Mouse (Mus musculus) MEL (cell line): ENCODE data around the gene Tnf. TPM values are rescaled to one million over a fixed set of nuclear protein-coding genes. Genes with fewer than 3 reads are reported as not detected.

Experiments
- DNase-seq: peaks from one replicate; pipeline ENCODE4 v3.0.0; 2011; ENCODE audit warnings: low read depth, low spot score
- H3K27ac ChIP-seq: 2 replicates; pipeline ENCODE4 v1.5.1; 2012; ENCODE audit warnings: low read depth, mild to moderate bottlenecking, control low read depth, low read length, moderate library complexity; ENCODE audit not compliant: control insufficient read depth
- H3K27me3 ChIP-seq, 2 experiments: fragments of 150-350 bp in 1 of 2; sonication (generic) in 1 of 2; 2 replicates each; pipeline ENCODE4 v1.6.1; 2012; ENCODE audit warnings: low read length in 2 of 2, mild to moderate bottlenecking in 2 of 2, improper control_type of control experiment in 1 of 2, moderate library complexity in 1 of 2; ENCODE audit not compliant: insufficient read depth in 2 of 2, control insufficient read depth in 1 of 2
- H3K36me3 ChIP-seq, 2 experiments: 2 replicates each; pipeline ENCODE4 v1.6.1; 2012 to 2014; ENCODE audit warnings: low read length in 2 of 2, improper control_type of control experiment in 1 of 2, inconsistent platforms in 1 of 2, mild to moderate bottlenecking in 1 of 2; ENCODE audit not compliant: insufficient read depth in 2 of 2, control insufficient read depth in 1 of 2
- H3K4me1 ChIP-seq, 2 experiments: fragments of 150-350 bp in 1 of 2; sonication (generic) in 1 of 2; 2 replicates each; pipeline ENCODE4 v1.6.1; 2012; ENCODE audit warnings: low read length in 2 of 2, improper control_type of control experiment in 1 of 2, mild to moderate bottlenecking in 1 of 2; ENCODE audit not compliant: insufficient read depth in 2 of 2, control insufficient read depth in 1 of 2
- H3K4me3 ChIP-seq, 2 experiments: fragments of 150-350 bp in 1 of 2; sonication (generic) in 1 of 2; 2 replicates each; pipeline ENCODE4 v1.5.1; 2012; ENCODE audit warnings: low read depth in 2 of 2, low read length in 2 of 2, mild to moderate bottlenecking in 2 of 2, moderate library complexity in 2 of 2, control low read depth in 1 of 2, improper control_type of control experiment in 1 of 2; ENCODE audit not compliant: control insufficient read depth in 1 of 2, insufficient read depth in 1 of 2
- H3K79me2 ChIP-seq: 2 replicates; pipeline ENCODE4 v1.6.1; 2012; ENCODE audit warnings: mild to moderate bottlenecking, low read length, moderate library complexity; ENCODE audit not compliant: control insufficient read depth, poor library complexity, insufficient read depth
- H3K9ac ChIP-seq: 2 replicates; pipeline ENCODE4 v1.6.1; 2012; ENCODE audit warnings: low read depth, mild to moderate bottlenecking, control low read depth, low read length, moderate library complexity; ENCODE audit not compliant: control insufficient read depth, poor library complexity, severe bottlenecking
- H3K9me3 ChIP-seq: fragments of 150-350 bp; sonication (generic); replicated peaks from 2 replicates; pipeline ENCODE4 v1.6.1; 2012; ENCODE audit warnings: mild to moderate bottlenecking, low read length, improper control_type of control experiment, moderate library complexity; ENCODE audit not compliant: insufficient read depth
- CHD1 ChIP-seq: IDR thresholded peaks from 2 replicates; pipeline ENCODE4 v1.6.1; 2012; ENCODE audit warnings: low read depth, mild to moderate bottlenecking, inconsistent platforms, low read length, improper control_type of control experiment
- CHD2 ChIP-seq: IDR thresholded peaks from 2 replicates; pipeline ENCODE4 v1.6.1; 2011; ENCODE audit warnings: low read length, improper control_type of control experiment
- CTCF ChIP-seq, 3 experiments: IDR thresholded peaks in 2 of 3; conservative IDR thresholded peaks in 1 of 3; 2 replicates each; pipeline ENCODE4 v1.5.1; 2011 to 2012; ENCODE audit warnings: low read length in 3 of 3, low read depth in 2 of 3, mild to moderate bottlenecking in 2 of 3, improper control_type of control experiment in 1 of 3, inconsistent platforms in 1 of 3, mixed read lengths in 1 of 3, moderate library complexity in 1 of 3; ENCODE audit not compliant: control insufficient read depth in 1 of 3, insufficient read depth in 1 of 3, poor library complexity in 1 of 3, severe bottlenecking in 1 of 3
- EP300 ChIP-seq, 2 experiments: IDR thresholded peaks; 2 replicates each; pipeline ENCODE4 v1.6.1; 2011; ENCODE audit warnings: improper control_type of control experiment in 2 of 2, low read length in 2 of 2, low read depth in 1 of 2, mild to moderate bottlenecking in 1 of 2
- ETS1 ChIP-seq: IDR thresholded peaks from 2 replicates; pipeline ENCODE4 v1.6.1; 2012; ENCODE audit warnings: low read depth, mild to moderate bottlenecking, inconsistent platforms, low read length, improper control_type of control experiment, moderate library complexity
- GATA1 ChIP-seq: IDR thresholded peaks from 2 replicates; pipeline ENCODE4 v1.6.1; 2011; ENCODE audit warnings: low read depth, low read length, improper control_type of control experiment
- MAX ChIP-seq: IDR thresholded peaks from 2 replicates; pipeline ENCODE4 v1.6.1; 2011; ENCODE audit warnings: low read length, improper control_type of control experiment
- MAZ ChIP-seq: IDR thresholded peaks from 2 replicates; pipeline ENCODE4 v1.6.1; 2012; ENCODE audit warnings: low read depth, mild to moderate bottlenecking, inconsistent platforms, low read length, improper control_type of control experiment
- MXI1 ChIP-seq: IDR thresholded peaks from 2 replicates; pipeline ENCODE4 v1.6.1; 2011; ENCODE audit warnings: mild to moderate bottlenecking, low read depth, low read length, improper control_type of control experiment
- MYB ChIP-seq: IDR thresholded peaks from 2 replicates; pipeline ENCODE4 v1.6.1; 2011; ENCODE audit warnings: mild to moderate bottlenecking, low read depth, low read length, improper control_type of control experiment
- MYC ChIP-seq: IDR thresholded peaks from 2 replicates; pipeline ENCODE4 v1.6.1; 2011; ENCODE audit warnings: low read depth, mild to moderate bottlenecking, low read length, improper control_type of control experiment, moderate library complexity
- NELFE ChIP-seq: IDR thresholded peaks from 2 replicates; pipeline ENCODE4 v1.6.1; 2011; ENCODE audit warnings: low read depth, low read length, improper control_type of control experiment
- NRF1 ChIP-seq: IDR thresholded peaks from 2 replicates; pipeline ENCODE4 v1.6.1; 2014; ENCODE audit warnings: low read depth, mild to moderate bottlenecking, inconsistent platforms, low read length, improper control_type of control experiment, moderate library complexity; ENCODE audit not compliant: poor library complexity, insufficient read depth, severe bottlenecking
- POLR2A ChIP-seq, 2 experiments: IDR thresholded peaks; 2 replicates each; pipeline ENCODE4 v1.6.1; 2011 to 2012; ENCODE audit warnings: low read length in 2 of 2, mild to moderate bottlenecking in 2 of 2, control low read depth in 1 of 2, improper control_type of control experiment in 1 of 2, low read depth in 1 of 2, moderate library complexity in 1 of 2; ENCODE audit not compliant: control insufficient read depth in 1 of 2, insufficient read depth in 1 of 2, poor library complexity in 1 of 2
- POLR2AphosphoS2 ChIP-seq: IDR thresholded peaks from 2 replicates; pipeline ENCODE4 v1.6.1; 2011; ENCODE audit warnings: low read length, improper control_type of control experiment
- RAD21 ChIP-seq: IDR thresholded peaks from 2 replicates; pipeline ENCODE4 v1.6.1; 2011; ENCODE audit warnings: mild to moderate bottlenecking, low read depth, low read length, improper control_type of control experiment
- SIN3A ChIP-seq: IDR thresholded peaks from 2 replicates; pipeline ENCODE4 v1.6.1; 2012; ENCODE audit warnings: low read length, improper control_type of control experiment, inconsistent platforms
- TBP ChIP-seq: IDR thresholded peaks from 2 replicates; pipeline ENCODE4 v1.8.0; 2011; ENCODE audit warnings: low read depth, low read length, improper control_type of control experiment
- TCF12 ChIP-seq: IDR thresholded peaks from 2 replicates; pipeline ENCODE4 v1.6.1; 2014; ENCODE audit warnings: low read depth, mild to moderate bottlenecking, inconsistent platforms, low read length, improper control_type of control experiment, moderate library complexity
- UBTF ChIP-seq: IDR thresholded peaks from 2 replicates; pipeline ENCODE4 v1.6.1; 2012; ENCODE audit warnings: low read depth, mild to moderate bottlenecking, inconsistent platforms, low read length, improper control_type of control experiment, moderate library complexity, borderline replicate concordance; ENCODE audit not compliant: insufficient read depth
- USF1 ChIP-seq: IDR thresholded peaks from 2 replicates; pipeline ENCODE4 v1.6.1; 2014; ENCODE audit warnings: low read depth, mild to moderate bottlenecking, inconsistent platforms, low read length, improper control_type of control experiment, moderate library complexity
- ZKSCAN1 ChIP-seq: IDR thresholded peaks from 2 replicates; pipeline ENCODE4 v1.6.1; 2012; ENCODE audit warnings: low read depth, mild to moderate bottlenecking, inconsistent platforms, low read length, improper control_type of control experiment, moderate library complexity
- ZMIZ1 ChIP-seq: IDR thresholded peaks from 2 replicates; pipeline ENCODE4 v1.6.1; 2012; ENCODE audit warnings: low read depth, mild to moderate bottlenecking, inconsistent platforms, low read length, improper control_type of control experiment, moderate library complexity
- ZNF384 ChIP-seq: IDR thresholded peaks from 2 replicates; pipeline ENCODE4 v1.6.1; 2012; ENCODE audit warnings: low read depth, mild to moderate bottlenecking, inconsistent platforms, low read length, improper control_type of control experiment
- polyA plus RNA-seq, 2 experiments: library from polyadenylated mRNA; stranded (reverse) in 1 of 2; unstranded in 1 of 2; fragments of >175 nt in 1 of 2; fragments of >200 nt in 1 of 2; gene quantifications; 2 replicates each; pipeline versions ENCODE4 v1.2.1 to v1.2.4; 2012; ENCODE audit warnings: low replicate concordance in 2 of 2, low read depth in 1 of 2; ENCODE audit not compliant: insufficient read length in 2 of 2, insufficient read depth in 1 of 2, missing spikeins in 1 of 2
- total RNA-seq: library from RNA; depleted of rRNA; stranded (reverse); fragments of 300-350 nt; gene quantifications from 2 replicates; pipeline ENCODE4 v1.2.3, GENCODE M21; 2012

Gene Tnf
- total and polyA plus RNA-seq, 3 experiments: 1.2 to 2.0 TPM; not detected in 1

DNA sequence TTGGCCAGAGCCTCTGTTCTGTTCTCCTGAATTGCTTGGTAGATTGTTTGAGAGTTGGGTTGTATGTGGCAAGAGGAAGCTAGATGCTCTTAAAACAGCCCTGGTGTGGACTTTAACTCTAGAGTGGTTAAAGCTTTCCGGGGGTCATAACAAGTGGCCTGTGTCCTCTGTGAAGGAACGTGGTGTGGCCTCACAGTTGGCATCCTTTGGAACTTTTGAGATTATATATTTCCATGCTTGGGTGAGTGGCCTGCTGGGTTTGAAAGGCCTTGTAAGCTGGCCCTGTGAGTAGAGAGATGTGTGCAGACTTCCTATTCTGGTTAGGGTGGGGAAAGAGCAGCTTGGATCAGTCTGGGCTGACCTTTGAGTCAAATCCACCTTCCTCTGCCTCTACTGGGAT, 43.2 kb upstream of the Tnf start (continued):
- TF ChIP-seq NRF1 (no peak), ZMIZ1 (no peak), ETS1 (no peak)
- TF ChIP-seq, all 39 proteins: peak for 0

DNA sequence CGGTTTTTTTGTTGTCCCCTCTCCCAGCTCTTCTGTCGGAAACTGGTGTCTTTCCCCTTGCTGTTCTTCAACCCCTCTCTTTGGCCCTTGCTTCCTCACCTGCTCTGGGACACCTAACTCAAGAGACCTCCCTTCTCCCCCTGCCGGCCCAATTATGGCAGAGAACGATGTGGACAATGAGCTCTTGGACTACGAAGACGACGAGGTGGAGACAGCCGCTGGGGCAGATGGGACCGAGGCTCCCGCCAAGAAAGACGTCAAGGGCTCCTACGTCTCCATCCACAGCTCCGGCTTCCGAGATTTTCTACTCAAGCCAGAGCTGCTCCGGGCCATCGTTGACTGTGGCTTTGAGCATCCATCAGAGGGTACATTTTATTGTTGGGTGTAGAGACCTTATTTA, 41.3 kb upstream of the Tnf start:
- peak overlapping the region; percentile 79 to 95 for H3K4me3 ChIP-seq
- peak overlapping the region; percentile 94 for H3K27ac ChIP-seq
- no peaks in the 10 kb centered on the region for H3K9me3 ChIP-seq
- TF ChIP-seq EP300 (IDR thresholded peaks at IDR 0.05; ENCODE audit: low read depth in 1 of 2, low read length in 2 of 2): no peak
- peak; percentile 7; the same call in 1 of the 2 replicates for TF ChIP-seq MAX
- TF ChIP-seq ETS1: no peak
- peak; percentile 96 for TF ChIP-seq CHD1
- peak; percentile 61 for DNase-seq
- peaks cover 5 to 28% of the 10 kb centered on the region in 2 experiments; a peak in 3 of 4 replicates for H3K4me1 ChIP-seq
- peak overlapping the region; percentile 96 for H3K9ac ChIP-seq
- peaks cover 57% of the 10 kb centered on the region for H3K79me2 ChIP-seq
- H3K27me3 ChIP-seq: no peaks in the 10 kb centered on the region
- H3K36me3 ChIP-seq: peaks cover 31 to 33% of the 10 kb centered on the region in 2 experiments

DNA sequence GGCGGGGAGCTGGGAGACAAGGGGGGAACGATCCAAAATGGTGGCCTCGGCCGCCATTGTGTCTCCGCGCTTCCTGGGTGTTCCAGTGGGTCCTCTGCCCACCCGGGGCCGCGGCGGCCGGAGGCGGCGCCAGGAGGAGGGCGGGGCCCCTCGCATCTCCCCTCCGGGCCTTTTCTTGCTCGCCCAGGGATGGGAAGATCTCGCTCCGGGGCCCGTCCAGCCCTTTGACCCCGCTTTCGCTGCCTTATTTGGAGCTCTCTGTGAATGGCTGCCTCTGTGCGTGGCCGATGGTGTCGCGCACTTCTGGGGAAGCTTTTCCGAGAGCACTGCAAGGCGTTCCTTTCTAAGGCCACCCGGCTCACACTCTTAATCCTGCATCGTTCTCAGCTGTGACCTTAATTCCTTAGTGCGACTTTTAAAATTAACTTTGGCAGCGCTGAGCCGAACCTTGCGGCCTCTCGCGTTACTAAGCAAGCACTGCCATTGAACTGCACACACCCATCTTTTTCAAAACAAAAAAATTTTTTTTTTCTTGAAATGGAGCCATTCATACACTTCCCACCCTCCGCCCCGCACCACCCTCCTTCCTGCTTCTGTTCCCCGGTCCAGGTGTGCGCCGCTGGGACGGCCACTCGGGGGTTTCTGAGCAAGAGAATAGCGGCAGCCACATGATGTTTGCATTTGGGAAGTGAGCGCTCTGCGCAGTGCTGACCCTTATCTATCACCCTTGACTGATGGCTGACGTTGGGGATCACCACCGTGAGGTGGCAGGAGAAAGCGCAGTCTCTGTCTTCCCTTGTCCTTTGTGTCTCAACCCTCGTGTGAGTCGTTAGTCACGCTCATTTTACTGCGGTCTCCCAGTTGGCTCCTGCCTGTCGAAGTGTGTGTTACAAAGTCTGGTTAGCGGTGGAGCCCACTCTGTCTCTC, 40.5 kb upstream of the Tnf start:
- Histone ChIP-seq H3K27me3 (no peaks in the 10 kb centered on the region), H3K4me3 (peak overlapping the region; percentile 79 to 95), H3K27ac (peak overlapping the region; percentile 94), H3K79me2 (peaks cover 57% of the 10 kb centered on the region), H3K9me3 (no peaks in the 10 kb centered on the region)
- DNase-seq: peak; percentile 89
- TF ChIP-seq SIN3A (peak; percentile 88), GATA1 (peak; percentile 79), NRF1 (peak; percentile 52; the same call in 1 of the 2 replicates), UBTF (0 out of 2 replicates have a peak, but pooled peaks have one; percentile 63), ZNF384 (no peak), MYC (peak; percentile 84), MAX (peak; percentile 74), TBP (peak; percentile 94), POLR2AphosphoS2 (peak; percentile 56; the same call in 1 of the 2 replicates), POLR2A (IDR thresholded peaks at IDR 0.05; ENCODE audit: control insufficient read depth in 1 of 2, insufficient read depth in 1 of 2, low read depth in 1 of 2, low read length in 2 of 2, poor library complexity in 1 of 2) (peak; percentile 59 to 90), CTCF (IDR thresholded peaks at IDR 0.05 in 2 of 3, conservative IDR thresholded peaks at IDR 0.05 in 1 of 3; ENCODE audit: control insufficient read depth in 1 of 3, insufficient read depth in 1 of 3, low read depth in 2 of 3, low read length in 3 of 3, poor library complexity in 1 of 3, severe bottlenecking in 1 of 3) (peak in 1 of 3 experiments; percentile 13; a peak in 3 of 6 replicates), MXI1 (peak; percentile 91), ETS1 (peak; percentile 40; the same call in 1 of the 2 replicates), ZMIZ1 (peak; percentile 33; the same call in 1 of the 2 replicates), RAD21 (no peak), TCF12 (peak; percentile 60; the same call in 1 of the 2 replicates), MAZ (0 out of 2 replicates have a peak, but pooled peaks have one; percentile 1), USF1 (no peak), CHD2 (no peak), NELFE (peak; percentile 77), MYB (no peak), ZKSCAN1 (no peak), CHD1 (no peak)
- TF ChIP-seq, all 39 proteins: peak for 16
- Histone ChIP-seq H3K4me1 (peaks cover 5 to 28% of the 10 kb centered on the region in 2 experiments; a peak in 3 of 4 replicates), H3K36me3 (peaks cover 25 to 31% of the 10 kb centered on the region in 2 experiments), H3K9ac (peak overlapping the region; percentile 96)
